8 mouse cellular contexts compared by ENCODE assay signal in genomic region chr3:149547045-149547444, GRCm38 (mm10).
DNase-seq lines count a peak whose midpoint lies in the region; ATAC-seq and TF ChIP-seq lines count a peak whose summit lies in the region.
"Had no signal": no experiment of that assay in that cellular context is flagged by ENCODE, and none has a peak within 500 bp of the region (broad histone marks: within the 10 kb centered on the region; RNA-seq: fewer than 3 reads in every experiment).

No protein-coding gene starts in this region.

- no peak overlapping the region for H3K4me2 ChIP-seq in lung, embryonic 14.5 days
- H3K4me2 ChIP-seq in liver, embryonic 14.5 days (ENCODE audit: low read depth) = no peak overlapping the region
- H3K4me2 ChIP-seq: liver, embryonic 13.5 days had no signal

- H3K27ac ChIP-seq in lung, embryonic 14.5 days (ENCODE audit: low read depth) = no peak overlapping the region
- H3K27ac ChIP-seq in liver, embryonic 14.5 days = no peak overlapping the region
- H3K27ac ChIP-seq: liver, embryonic 13.5 days had no signal

- no peaks in the 10 kb centered on the region for H3K27me3 ChIP-seq in lung, embryonic 14.5 days (ENCODE audit: insufficient read depth, low read length)
- no peaks in the 10 kb centered on the region for H3K27me3 ChIP-seq in liver, embryonic 14.5 days (ENCODE audit: control insufficient read depth, insufficient read depth, low read length)
- H3K27me3 ChIP-seq: liver, embryonic 13.5 days had no signal

- H3K4me1 ChIP-seq in lung, embryonic 14.5 days (ENCODE audit: insufficient read depth) = 0 out of 2 replicates have a peak, but pooled peaks cover 3% of the 10 kb centered on the region
- H3K4me1 ChIP-seq in liver, embryonic 14.5 days (replicated peaks; ENCODE audit: control insufficient read depth in 2 of 2, insufficient read depth in 2 of 2, low read length in 1 of 2) = no peaks in the 10 kb centered on the region
- H3K4me1 ChIP-seq: liver, embryonic 13.5 days had no signal

- WGBS in lung, embryonic 14.5 days = 74% methylated on average over 6 of the region's 6 CpGs
- WGBS in liver, embryonic 14.5 days (ENCODE audit: insufficient replicate concordance) = 41% methylated on average over 6 of the region's 6 CpGs

- no peaks in the 10 kb centered on the region for H3K9me3 ChIP-seq in lung, embryonic 14.5 days (ENCODE audit: low read depth, low read length)
- no peaks in the 10 kb centered on the region for H3K9me3 ChIP-seq in liver, embryonic 14.5 days (ENCODE audit: control insufficient read depth, low read length)
- H3K9me3 ChIP-seq: liver, embryonic 13.5 days had no signal

- H3K36me3 ChIP-seq in lung, embryonic 14.5 days (ENCODE audit: insufficient read depth) = no peaks in the 10 kb centered on the region
- H3K36me3 ChIP-seq in liver, embryonic 14.5 days (replicated peaks; ENCODE audit: control insufficient read depth, insufficient read depth, low read depth) = no peaks in the 10 kb centered on the region
- H3K36me3 ChIP-seq: liver, embryonic 13.5 days had no signal

- H3K4me3 ChIP-seq in lung, embryonic 14.5 days (ENCODE audit: low read depth, low read length) = no peak overlapping the region
- no peak overlapping the region for H3K4me3 ChIP-seq in liver, embryonic 14.5 days (ENCODE audit: insufficient read depth in 1 of 2, low read depth in 2 of 2, low read length in 2 of 2)
- H3K4me3 ChIP-seq: liver, embryonic 13.5 days had no signal

- no peak for ATAC-seq in lung, embryonic 14.5 days (ENCODE audit: insufficient read depth)
- ATAC-seq in liver, embryonic 14.5 days (ENCODE audit: insufficient read depth) = no peak

- TF ChIP-seq EP300 in liver, embryonic 14.5 days (IDR thresholded peaks at IDR 0.05; ENCODE audit: low read depth) = no peak

- no peak overlapping the region for H3K9ac ChIP-seq in lung, embryonic 14.5 days
- H3K9ac ChIP-seq in liver, embryonic 14.5 days (replicated peaks) = no peak overlapping the region
- H3K9ac ChIP-seq: liver, embryonic 13.5 days had no signal

- peak; percentile 47 for DNase-seq in lung, embryonic 14.5 days
- DNase-seq in lung, adult 18-20 months = no peak
- peak; percentile 45 for DNase-seq in ZHBTc4 (ENCODE audit: low read depth, low spot score)
- DNase-seq in liver, embryonic 14.5 days (ENCODE audit: low read depth in 3 of 3, low spot score in 3 of 3) = peak in 2 of 3 experiments; percentile 2 to 12
- peak; percentile 25 for DNase-seq in thymus, postnatal 25 days
- DNase-seq in left cerebral cortex, adult 8-10 months (ENCODE audit: low spot score in 2 of 2) = no peak
- DNase-seq in ovary, postnatal 36 days (ENCODE audit: low spot score) = no peak
- DNase-seq: liver, embryonic 13.5 days had no signal

- peak; percentile 26; the same call in 1 of the 2 replicates for TF ChIP-seq CTCF in lung, embryonic 14.5 days (IDR thresholded peaks at IDR 0.05; ENCODE audit: low read depth)
- peak; percentile 9; the same call in 1 of the 2 replicates for TF ChIP-seq CTCF in liver, embryonic 14.5 days (IDR thresholded peaks at IDR 0.05; ENCODE audit: low read depth)

Comparison
In these comparisons a context has a peak if more than half of its experiments do, and no peak if none do; other contexts are left out.
1. DNase-seq: peak in lung, embryonic 14.5 days (single experiment), ZHBTc4 (single experiment), liver, embryonic 14.5 days (2 of 3) and thymus, postnatal 25 days (single experiment); none in lung, adult 18-20 months (0 of 2), left cerebral cortex, adult 8-10 months (0 of 2) and ovary, postnatal 36 days (single experiment).